Comparison of ENCODE assay signal across 8 mouse cellular contexts in genomic region chr12:111726122-111726463, GRCm38 (mm10). TPM values are rescaled to one million over a fixed set of nuclear protein-coding genes. Genes with fewer than 3 reads are reported as not detected.
DNase-seq lines count a peak whose midpoint lies in the region; ATAC-seq lines count a peak whose summit lies in the region.
"Had no signal": no experiment of that assay in that cellular context is flagged by ENCODE, and none has a peak within 500 bp of the region (broad histone marks: within the 10 kb centered on the region; RNA-seq: fewer than 3 reads in every experiment).

No protein-coding gene starts in this region.

- DNase-seq in layer of hippocampus, adult 18-20 months (ENCODE audit: low spot score in 2 of 2): peak; percentile 49 to 63
- DNase-seq in layer of hippocampus, adult 9-10 months (ENCODE audit: low spot score): no peak
- peak; percentile 59 to 67 for DNase-seq in frontal cortex, postnatal 36 days (ENCODE audit: low spot score in 2 of 2)
- peak; percentile 62 to 73 for DNase-seq in heart, postnatal 36 days
- peak; percentile 79 for DNase-seq in telencephalon, adult 2 months (ENCODE audit: low read depth, low spot score)
- no peak for DNase-seq in embryo, embryonic 9.5 days (ENCODE audit: extremely low spot score)

- no peak overlapping the region for H3K4me2 ChIP-seq in lung, embryonic 16.5 days (ENCODE audit: low read depth, low read length)
- H3K4me2 ChIP-seq: neural tube, embryonic 12.5 days had no signal

- 48% methylated on average over 4 of the region's 4 CpGs for WGBS in lung, embryonic 16.5 days

- no peak overlapping the region for H3K27ac ChIP-seq in lung, embryonic 16.5 days (ENCODE audit: low read length)
- H3K27ac ChIP-seq: neural tube, embryonic 12.5 days had no signal

- H3K9me3 ChIP-seq in lung, embryonic 16.5 days (ENCODE audit: control insufficient read depth, low read length): no peaks in the 10 kb centered on the region
- H3K9me3 ChIP-seq: neural tube, embryonic 12.5 days had no signal

- H3K27me3 ChIP-seq in lung, embryonic 16.5 days (ENCODE audit: control insufficient read depth, insufficient read depth, low read depth, low read length): no peaks in the 10 kb centered on the region
- H3K27me3 ChIP-seq: neural tube, embryonic 12.5 days had no signal

- peak; percentile 34; the same call in 1 of the 2 replicates for ATAC-seq in lung, embryonic 16.5 days (ENCODE audit: low read depth)

- H3K4me1 ChIP-seq in lung, embryonic 16.5 days (replicated peaks; ENCODE audit: control insufficient read depth, insufficient read depth, low read length): no peaks in the 10 kb centered on the region

- intact Hi-C loops in heart, postnatal 36 days (cut with DNase I): no loop called here

- H3K9ac ChIP-seq in lung, embryonic 16.5 days (ENCODE audit: low read length): no peak overlapping the region
- H3K9ac ChIP-seq: neural tube, embryonic 12.5 days had no signal

- H3K4me3 ChIP-seq in lung, embryonic 16.5 days (ENCODE audit: low read length): no peak overlapping the region
- H3K4me3 ChIP-seq: neural tube, embryonic 12.5 days had no signal

- H3K36me3 ChIP-seq in lung, embryonic 16.5 days (ENCODE audit: control insufficient read depth, insufficient read depth, low read length): peaks cover 4% of the 10 kb centered on the region; the same call in 1 of the 2 replicates

RNA-seq across cellular contexts. Expression of gene Apopt1, which starts 13.0 kb away (rescaled TPM):
- 10 to 100 TPM; 32.9 to 37.4 TPM for total RNA-seq in layer of hippocampus, adult 18-20 months (2021)
- total RNA-seq in heart, postnatal 36 days (2021): 10 to 100 TPM; 38.4 to 40.6 TPM
- 45.7 and 47.0 TPM in 2 replicates for polyA plus RNA-seq in lung, embryonic 16.5 days (2015; fragmentation: Nextera tagmentation; extraction: Ambion mirVana)

RNA-seq across cellular contexts. Expression of gene Bag5, which starts 13.0 kb away (rescaled TPM):
- 10 to 100 TPM; 54.9 to 58.5 TPM for total RNA-seq in layer of hippocampus, adult 18-20 months (2021)
- 10 to 100 TPM; 19.5 to 20.4 TPM for total RNA-seq in heart, postnatal 36 days (2021)
- polyA plus RNA-seq in lung, embryonic 16.5 days (2015; fragmentation: Nextera tagmentation; extraction: Ambion mirVana): 50.2 and 50.7 TPM in 2 replicates

RNA-seq across cellular contexts. Expression of gene Klc1, which starts 32.6 kb away (rescaled TPM):
- 100 to 1,000 TPM; 682 to 695 TPM for total RNA-seq in layer of hippocampus, adult 18-20 months (2021)
- 10 to 100 TPM; 84.4 to 94.2 TPM for total RNA-seq in heart, postnatal 36 days (2021)
- 82.4 and 86.9 TPM in 2 replicates for polyA plus RNA-seq in lung, embryonic 16.5 days (2015; fragmentation: Nextera tagmentation; extraction: Ambion mirVana)

RNA-seq across cellular contexts. Expression of gene Trmt61a, which starts 48.2 kb away (rescaled TPM):
- 10 to 100 TPM; 18.5 to 18.8 TPM for total RNA-seq in layer of hippocampus, adult 18-20 months (2021)
- 1 to 10 TPM; 3.8 to 6.6 TPM for total RNA-seq in heart, postnatal 36 days (2021)
- 7.0 and 7.2 TPM in 2 replicates for polyA plus RNA-seq in lung, embryonic 16.5 days (2015; fragmentation: Nextera tagmentation; extraction: Ambion mirVana)

RNA-seq across cellular contexts. Expression of gene Ckb, which starts 54.0 kb away (rescaled TPM):
- 1,000 to 10,000 TPM; 1,388 to 1,396 TPM for total RNA-seq in layer of hippocampus, adult 18-20 months (2021)
- 10 to 100 TPM; 71.6 to 84.7 TPM for total RNA-seq in heart, postnatal 36 days (2021)
- polyA plus RNA-seq in lung, embryonic 16.5 days (2015; fragmentation: Nextera tagmentation; extraction: Ambion mirVana): 210 and 218 TPM in 2 replicates

Comparison
In these comparisons a context has a peak if more than half of its experiments do, and no peak if none do; other contexts are left out.
1. DNase-seq: peak in layer of hippocampus, adult 18-20 months (2 of 2), frontal cortex, postnatal 36 days (2 of 2), heart, postnatal 36 days (2 of 2) and telencephalon, adult 2 months (single experiment); none in layer of hippocampus, adult 9-10 months (single experiment) and embryo, embryonic 9.5 days (single experiment).
2. RNA of gene Klc1, which starts 32.6 kb away (total RNA-seq): 682 to 695 TPM in layer of hippocampus, adult 18-20 months; 84.4 to 94.2 TPM in heart, postnatal 36 days; every median in the first group is over 4 times any median in the second.